Mouse (Mus musculus) neural tube, embryonic 10.5 days (tissue): ENCODE results near the gene Gm21748.
"Not testable (repeated sequence)": the region's sequence is repeated elsewhere in the genome, so short reads cannot be mapped to it uniquely, and the experiment has no call there.

Source experiments
- DNase-seq: peaks from one replicate; pipeline ENCODE4 v3.0.0-alpha.2; 2017; ENCODE audit warnings: low spot score; ENCODE audit errors: extremely low spot score

The Gm21748 gene

DNA sequence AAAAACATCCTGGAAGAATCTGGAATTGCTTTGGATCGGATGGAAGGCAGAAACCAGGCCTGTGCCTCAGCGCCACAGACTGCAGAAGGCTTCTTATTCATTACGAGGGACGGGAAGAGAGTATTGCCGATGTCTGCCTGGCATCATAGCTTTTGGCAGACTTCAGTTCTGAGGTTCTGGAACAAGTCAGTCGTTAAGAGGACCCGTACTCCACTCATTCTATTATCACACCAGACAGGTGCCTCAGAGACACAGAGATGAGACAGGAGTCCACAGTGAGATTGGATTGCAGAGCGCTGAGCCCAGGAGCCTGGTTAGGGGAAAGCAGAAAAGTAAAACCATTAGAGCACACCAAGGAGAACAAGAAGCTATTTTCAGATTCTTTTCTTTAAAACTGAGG lies at the start of gene Gm21748:
Gene Gm21748, minus strand, starts transcription at position 101 of the 400 bp plus-strand sequence.
- DNase-seq, result not testable (repeated sequence)
